Mouse (Mus musculus): ENCODE measurements around the gene Hspb8.

GRCm38 (mm10) chr5:116420759-116421225 lies 1.9 kb downstream of the Hspb8 start:
- TF ChIP-seq CTCF (IDR thresholded peaks at IDR 0.05; ENCODE audit: low read depth, low read length) (no peak), POLR2AphosphoS5 (IDR thresholded peaks at IDR 0.05; ENCODE audit: insufficient replicate concordance, low read depth, low read length) (no peak), GATA2 (IDR thresholded peaks at IDR 0.05; ENCODE audit: borderline replicate concordance, low read depth, low read length) (no peak), TAL1 (conservative IDR thresholded peaks at IDR 0.05; ENCODE audit: low read depth, low read length) (no peak)
